Mouse (Mus musculus): Measurements from ENCODE around the gene 9130409I23Rik. TPM values are rescaled to one million over a fixed set of nuclear protein-coding genes. Genes with fewer than 3 reads are reported as not detected.

The 9130409I23Rik gene
- polyA plus RNA-seq (2014; fragmentation: Nextera tagmentation; extraction: Ambion mirVana): 0.09 TPM in 1 of 2 replicates, not detected in the other

GRCm38 (mm10) chr1:181050937-181051336 is at the start of gene 9130409I23Rik:
Gene 9130409I23Rik (plus strand): TSS chr1:181051237.
- no peak within 1 kb of the TSS for H3K4me3 ChIP-seq (ENCODE audit: low read depth, low read length)
- H3K27me3 ChIP-seq (ENCODE audit: control insufficient read depth, insufficient read depth, low read length): no peaks in the 10 kb centered on the region
- DNase-seq (ENCODE audit: low spot score) (no peak), ATAC-seq (replicated peaks; ENCODE audit: low FRiP score) (no peak)
- H3K9ac ChIP-seq (ENCODE audit: low read length): no peak within 1 kb of the TSS
- H3K4me2 ChIP-seq (ENCODE audit: low read depth, low read length, severe bottlenecking): no peak within 1 kb of the TSS
- H3K36me3 ChIP-seq (ENCODE audit: control insufficient read depth, insufficient read depth, low read length): no peaks in the 10 kb centered on the region
- H3K4me1 ChIP-seq (replicated peaks; ENCODE audit: control insufficient read depth, insufficient read depth, low read length): no peaks in the 10 kb centered on the region
- 82% methylated on average over 6 of the region's 6 CpGs for WGBS
- no peak within 1 kb of the TSS for H3K27ac ChIP-seq (ENCODE audit: low read depth, low read length)
- H3K9me3 ChIP-seq (ENCODE audit: control insufficient read depth, low read length): no peaks in the 10 kb centered on the region

DNA sequence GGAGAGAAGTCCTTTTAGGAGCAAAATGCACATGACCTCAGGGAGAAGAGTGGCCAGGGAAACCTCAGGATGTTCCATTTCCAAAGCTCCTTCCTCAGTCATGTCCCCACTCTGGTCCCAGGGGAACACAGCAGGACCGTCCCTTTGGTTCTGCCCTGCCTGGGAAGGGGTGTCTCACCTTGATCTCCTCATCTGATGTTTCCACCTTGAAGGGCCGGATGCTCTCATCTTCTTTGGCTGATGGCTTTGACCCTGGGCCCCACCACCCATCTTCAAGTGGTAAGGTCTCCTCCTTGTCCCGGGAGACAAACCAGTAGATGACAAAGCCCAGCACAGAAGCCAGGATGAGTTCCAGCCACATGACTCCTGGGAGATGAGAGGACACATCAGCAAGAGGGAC is 49.4 kb upstream of the 9130409I23Rik start:
- H3K9ac ChIP-seq (ENCODE audit: low read length): no peak overlapping the region
- no peaks in the 10 kb centered on the region for H3K9me3 ChIP-seq (ENCODE audit: control insufficient read depth, low read length)
- H3K27ac ChIP-seq (ENCODE audit: low read depth, low read length): no peak overlapping the region
- no peaks in the 10 kb centered on the region for H3K27me3 ChIP-seq (ENCODE audit: control insufficient read depth, insufficient read depth, low read length)
- 87% methylated on average over 3 of the region's 3 CpGs for WGBS
- H3K4me2 ChIP-seq (ENCODE audit: low read depth, low read length, severe bottlenecking): no peak overlapping the region
- H3K4me1 ChIP-seq (replicated peaks; ENCODE audit: control insufficient read depth, insufficient read depth, low read length): no peaks in the 10 kb centered on the region
- ATAC-seq (replicated peaks; ENCODE audit: low FRiP score) (no peak), DNase-seq (ENCODE audit: low spot score) (no peak)
- H3K36me3 ChIP-seq (ENCODE audit: control insufficient read depth, insufficient read depth, low read length): no peaks in the 10 kb centered on the region
- no peak overlapping the region for H3K4me3 ChIP-seq (ENCODE audit: low read depth, low read length)

DNA sequence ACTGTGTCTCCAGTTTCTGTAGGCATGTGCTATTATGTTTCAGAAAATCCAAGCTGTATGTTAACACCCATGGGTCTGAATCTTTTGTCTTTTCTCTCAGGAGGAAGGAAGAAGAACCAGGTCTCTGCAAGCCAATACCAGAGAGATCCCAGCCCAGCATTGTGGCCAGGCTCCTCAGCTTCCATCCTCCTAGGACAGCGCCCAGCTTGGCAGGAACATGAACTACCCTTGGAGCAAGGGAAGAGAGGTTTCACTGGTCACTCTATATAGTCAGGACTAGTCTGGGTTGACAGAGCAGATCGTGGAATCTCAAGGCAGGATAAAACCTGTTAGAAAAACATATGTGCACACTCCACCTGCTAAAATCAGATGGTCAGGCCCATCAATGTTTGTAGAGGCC is 47.2 kb upstream of the 9130409I23Rik start:
- 83% methylated on average over 2 of the region's 2 CpGs for WGBS
- Histone ChIP-seq H3K27ac (ENCODE audit: low read depth, low read length) (no peak overlapping the region), H3K4me1 (replicated peaks; ENCODE audit: control insufficient read depth, insufficient read depth, low read length) (no peaks in the 10 kb centered on the region), H3K9ac (ENCODE audit: low read length) (no peak overlapping the region), H3K36me3 (ENCODE audit: control insufficient read depth, insufficient read depth, low read length) (no peaks in the 10 kb centered on the region), H3K4me3 (ENCODE audit: low read depth, low read length) (no peak overlapping the region), H3K4me2 (ENCODE audit: low read depth, low read length, severe bottlenecking) (no peak overlapping the region), H3K9me3 (ENCODE audit: control insufficient read depth, low read length) (no peaks in the 10 kb centered on the region), H3K27me3 (ENCODE audit: control insufficient read depth, insufficient read depth, low read length) (no peaks in the 10 kb centered on the region)
- ATAC-seq (replicated peaks; ENCODE audit: low FRiP score) (no peak), DNase-seq (ENCODE audit: low spot score) (peak; percentile 7)

GRCm38 (mm10) chr1:181005331-181005730 is 45.7 kb upstream of the 9130409I23Rik start:
- no peak for ATAC-seq (replicated peaks; ENCODE audit: low FRiP score)
- 85% methylated on average over 8 of the region's 8 CpGs for whole genome bisulfite sequencing
- Histone ChIP-seq H3K36me3 (ENCODE audit: control insufficient read depth, insufficient read depth, low read length) (no peaks in the 10 kb centered on the region), H3K27ac (ENCODE audit: low read depth, low read length) (no peak overlapping the region), H3K9me3 (ENCODE audit: control insufficient read depth, low read length) (no peaks in the 10 kb centered on the region), H3K4me2 (ENCODE audit: low read depth, low read length, severe bottlenecking) (no peak overlapping the region), H3K4me3 (ENCODE audit: low read depth, low read length) (no peak overlapping the region), H3K4me1 (replicated peaks; ENCODE audit: control insufficient read depth, insufficient read depth, low read length) (no peaks in the 10 kb centered on the region), H3K9ac (ENCODE audit: low read length) (no peak overlapping the region), H3K27me3 (ENCODE audit: control insufficient read depth, insufficient read depth, low read length) (no peaks in the 10 kb centered on the region)
- DNase-seq (ENCODE audit: low spot score): peak; percentile 34

GRCm38 (mm10) chr1:181007831-181008230 is 43.2 kb upstream of the 9130409I23Rik start:
- Histone ChIP-seq H3K27ac (ENCODE audit: low read depth, low read length) (no peak overlapping the region), H3K36me3 (ENCODE audit: control insufficient read depth, insufficient read depth, low read length) (no peaks in the 10 kb centered on the region), H3K4me2 (ENCODE audit: low read depth, low read length, severe bottlenecking) (no peak overlapping the region), H3K9me3 (ENCODE audit: control insufficient read depth, low read length) (no peaks in the 10 kb centered on the region), H3K27me3 (ENCODE audit: control insufficient read depth, insufficient read depth, low read length) (no peaks in the 10 kb centered on the region), H3K4me1 (replicated peaks; ENCODE audit: control insufficient read depth, insufficient read depth, low read length) (no peaks in the 10 kb centered on the region), H3K4me3 (ENCODE audit: low read depth, low read length) (no peak overlapping the region), H3K9ac (ENCODE audit: low read length) (no peak overlapping the region)
- DNase-seq (ENCODE audit: low spot score) (no peak), ATAC-seq (replicated peaks; ENCODE audit: low FRiP score) (no peak)
- WGBS: 84% methylated on average over 6 of the region's 6 CpGs

DNA sequence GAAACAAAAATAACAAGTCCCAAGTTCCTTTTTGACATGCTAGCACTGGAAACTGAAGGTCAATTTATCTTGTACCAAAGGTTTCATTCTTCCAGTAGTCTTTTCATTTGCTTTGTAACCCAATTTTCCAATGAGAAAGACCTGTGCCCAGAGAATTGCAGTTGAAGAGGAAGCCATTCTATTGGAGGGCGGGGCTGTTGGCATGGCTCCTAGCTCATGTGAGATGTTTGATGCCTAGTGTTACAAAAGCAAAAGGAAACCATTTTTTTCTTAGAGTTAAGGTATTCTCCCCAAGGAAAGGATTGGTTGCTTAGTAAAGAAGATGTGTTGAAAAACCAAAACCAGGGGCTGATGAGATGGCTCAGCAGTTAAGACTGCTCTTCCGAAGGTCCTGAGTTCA is 42.8 kb upstream of the 9130409I23Rik start:
- 95% methylated on average over 2 of the region's 2 CpGs for WGBS
- no peaks in the 10 kb centered on the region for H3K4me1 ChIP-seq (replicated peaks; ENCODE audit: control insufficient read depth, insufficient read depth, low read length)
- H3K9ac ChIP-seq (ENCODE audit: low read length): no peak overlapping the region
- no peak for ATAC-seq (replicated peaks; ENCODE audit: low FRiP score)
- DNase-seq (ENCODE audit: low spot score): no peak
- no peak overlapping the region for H3K4me3 ChIP-seq (ENCODE audit: low read depth, low read length)
- no peak overlapping the region for H3K27ac ChIP-seq (ENCODE audit: low read depth, low read length)
- H3K9me3 ChIP-seq (ENCODE audit: control insufficient read depth, low read length): no peaks in the 10 kb centered on the region
- H3K36me3 ChIP-seq (ENCODE audit: control insufficient read depth, insufficient read depth, low read length): no peaks in the 10 kb centered on the region
- no peaks in the 10 kb centered on the region for H3K27me3 ChIP-seq (ENCODE audit: control insufficient read depth, insufficient read depth, low read length)
- H3K4me2 ChIP-seq (ENCODE audit: low read depth, low read length, severe bottlenecking): no peak overlapping the region

- H3K9ac ChIP-seq (ENCODE audit: low read length): no peak overlapping the region
- H3K27ac ChIP-seq (ENCODE audit: low read depth, low read length): no peak overlapping the region
- no peaks in the 10 kb centered on the region for H3K27me3 ChIP-seq (ENCODE audit: control insufficient read depth, insufficient read depth, low read length)
- H3K4me3 ChIP-seq (ENCODE audit: low read depth, low read length): no peak overlapping the region
- H3K4me2 ChIP-seq (ENCODE audit: low read depth, low read length, severe bottlenecking): no peak overlapping the region
- DNase-seq (ENCODE audit: low spot score) (no peak), ATAC-seq (replicated peaks; ENCODE audit: low FRiP score) (no peak)
- H3K4me1 ChIP-seq (replicated peaks; ENCODE audit: control insufficient read depth, insufficient read depth, low read length): no peaks in the 10 kb centered on the region
- no peaks in the 10 kb centered on the region for H3K36me3 ChIP-seq (ENCODE audit: control insufficient read depth, insufficient read depth, low read length)
- no peaks in the 10 kb centered on the region for H3K9me3 ChIP-seq (ENCODE audit: control insufficient read depth, low read length)
- WGBS: 93% methylated on average over 4 of the region's 4 CpGs
Measured at GRCm38 (mm10) chr1:181009011-181009590, 41.9 kb upstream of the 9130409I23Rik start.

DNA sequence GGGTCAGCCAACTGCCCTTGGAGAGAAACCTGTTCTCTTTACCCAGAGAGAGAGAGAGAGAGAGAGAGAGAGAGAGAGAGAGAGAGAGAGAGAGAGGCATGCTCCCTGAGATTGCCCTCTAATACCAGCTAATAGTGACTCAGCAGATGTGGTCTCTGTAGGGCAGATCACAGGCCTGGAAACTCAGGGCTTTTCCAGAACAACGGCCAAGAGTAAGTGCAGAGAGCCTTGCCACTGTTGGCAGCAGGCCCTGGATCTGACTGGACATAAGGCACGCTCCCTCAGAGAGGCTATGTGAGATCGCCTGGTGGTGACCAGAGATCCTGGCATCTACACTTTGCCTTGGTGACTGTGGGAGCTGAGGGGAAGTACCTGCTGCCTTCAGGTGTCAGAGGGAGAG is 41.3 kb upstream of the 9130409I23Rik start:
- Histone ChIP-seq H3K9me3 (ENCODE audit: control insufficient read depth, low read length) (no peaks in the 10 kb centered on the region), H3K4me3 (ENCODE audit: low read depth, low read length) (no peak overlapping the region), H3K27me3 (ENCODE audit: control insufficient read depth, insufficient read depth, low read length) (no peaks in the 10 kb centered on the region), H3K4me2 (ENCODE audit: low read depth, low read length, severe bottlenecking) (no peak overlapping the region), H3K9ac (ENCODE audit: low read length) (no peak overlapping the region), H3K4me1 (replicated peaks; ENCODE audit: control insufficient read depth, insufficient read depth, low read length) (no peaks in the 10 kb centered on the region), H3K27ac (ENCODE audit: low read depth, low read length) (no peak overlapping the region), H3K36me3 (ENCODE audit: control insufficient read depth, insufficient read depth, low read length) (no peaks in the 10 kb centered on the region)
- 79% methylated on average over 3 of the region's 3 CpGs for WGBS
- DNase-seq (ENCODE audit: low spot score) (no peak), ATAC-seq (replicated peaks; ENCODE audit: low FRiP score) (no peak)

- Histone ChIP-seq H3K27me3 (ENCODE audit: control insufficient read depth, insufficient read depth, low read length) (no peaks in the 10 kb centered on the region), H3K36me3 (ENCODE audit: control insufficient read depth, insufficient read depth, low read length) (no peaks in the 10 kb centered on the region), H3K4me3 (ENCODE audit: low read depth, low read length) (no peak overlapping the region), H3K9ac (ENCODE audit: low read length) (no peak overlapping the region), H3K9me3 (ENCODE audit: control insufficient read depth, low read length) (no peaks in the 10 kb centered on the region), H3K4me1 (replicated peaks; ENCODE audit: control insufficient read depth, insufficient read depth, low read length) (no peaks in the 10 kb centered on the region), H3K27ac (ENCODE audit: low read depth, low read length) (no peak overlapping the region), H3K4me2 (ENCODE audit: low read depth, low read length, severe bottlenecking) (no peak overlapping the region)
- ATAC-seq (replicated peaks; ENCODE audit: low FRiP score) (no peak), DNase-seq (ENCODE audit: low spot score) (no peak)
- 66% methylated on average over 4 of the region's 4 CpGs for WGBS
Measured at GRCm38 (mm10) chr1:181010171-181010932, 40.7 kb upstream of the 9130409I23Rik start.

All from forebrain, embryonic 11.5 days (tissue).